Mouse (Mus musculus) thymus, adult 2 months (tissue): ENCODE results near the gene Madd. TPM values are rescaled to one million over a fixed set of nuclear protein-coding genes. Genes with fewer than 3 reads are reported as not detected.

Source experiments
- DNase-seq: peaks from one replicate; pipeline ENCODE4 v3.0.0; 2021
- H3K27ac ChIP-seq: fragments of 200-500 bp; 2 replicates; pipeline ENCODE4 v1.5.1; 2012; ENCODE audit warnings: low read length, control low read depth; ENCODE audit not compliant: control insufficient read depth, insufficient read depth
- H3K27me3 ChIP-seq: fragments of 200-500 bp; 2 replicates; pipeline ENCODE4 v1.6.1; 2012; ENCODE audit warnings: mild to moderate bottlenecking, low read length, moderate library complexity, mixed read lengths; ENCODE audit not compliant: control insufficient read depth, insufficient read depth
- H3K36me3 ChIP-seq: fragments of 200-500 bp; 2 replicates; pipeline ENCODE4 v1.6.1; 2012; ENCODE audit warnings: mild to moderate bottlenecking, low read length, moderate library complexity; ENCODE audit not compliant: control insufficient read depth, insufficient read depth
- H3K4me1 ChIP-seq: fragments of 200-500 bp; replicated peaks from 2 replicates; pipeline ENCODE4 v1.6.1; 2012; ENCODE audit warnings: low read length; ENCODE audit not compliant: control insufficient read depth, insufficient read depth
- H3K4me3 ChIP-seq: fragments of 200-500 bp; 2 replicates; pipeline ENCODE4 v1.5.1; 2012; ENCODE audit warnings: mild to moderate bottlenecking, low read length, control low read depth, moderate library complexity; ENCODE audit not compliant: control insufficient read depth, insufficient read depth
- CTCF ChIP-seq: fragments of 200-500 bp; IDR thresholded peaks from 2 replicates; pipeline ENCODE4 v1.5.1; 2012; ENCODE audit warnings: mild to moderate bottlenecking, control low read depth, low read length, moderate library complexity, borderline replicate concordance; ENCODE audit not compliant: control insufficient read depth, poor library complexity, insufficient read depth; ENCODE audit errors: extremely low read depth
- POLR2A ChIP-seq: fragments of 200-500 bp; IDR thresholded peaks from 2 replicates; pipeline ENCODE4 v1.6.1; 2012; ENCODE audit warnings: mild to moderate bottlenecking, low read length, control low read depth, moderate library complexity; ENCODE audit not compliant: control insufficient read depth, poor library complexity, insufficient read depth; ENCODE audit errors: extremely low read depth
- WGBS: fragments of 180-500 bp; shearing (Covaris S2); methylation state at CpG from one replicate; pipeline ENCODE4 v1.1.7; 2018; 5-methylcytosine and 5-hydroxymethylcytosine counted together
- polyA plus RNA-seq: library from polyadenylated mRNA; depleted of rRNA; stranded (reverse); fragments of >200 nt; gene quantifications from 2 replicates; pipeline ENCODE4 v1.2.3, GENCODE M21; 2012

Gene Madd
- polyA plus RNA-seq, 1 experiment, result 63.9 TPM

GRCm38 (mm10) chr2:91120261-91120671 lies 63.4 kb downstream of the Madd start:
- Histone ChIP-seq H3K27me3 (no peaks in the 10 kb centered on the region), H3K4me1 (no peaks in the 10 kb centered on the region), H3K27ac (no peak overlapping the region), H3K36me3 (no peaks in the 10 kb centered on the region), H3K4me3 (no peak overlapping the region)
- no peak for DNase-seq
- whole genome bisulfite sequencing, result 69% methylated on average over 6 of the region's 6 CpGs
- no peak for TF ChIP-seq CTCF
- no peak for TF ChIP-seq POLR2A

GRCm38 (mm10) chr2:91119551-91119950 lies 64.1 kb downstream of the Madd start:
- no peak for TF ChIP-seq CTCF
- no peak for TF ChIP-seq POLR2A
- Histone ChIP-seq H3K27ac (no peak overlapping the region), H3K4me3 (no peak overlapping the region), H3K4me1 (no peaks in the 10 kb centered on the region), H3K27me3 (no peaks in the 10 kb centered on the region), H3K36me3 (no peaks in the 10 kb centered on the region)
- WGBS, result 88% methylated on average over 6 of the region's 6 CpGs
- no peak for DNase-seq

- 97% methylated on average over 19 of the region's 19 CpGs for WGBS
- Histone ChIP-seq H3K27me3 (no peaks in the 10 kb centered on the region), H3K4me3 (no peak overlapping the region), H3K27ac (no peak overlapping the region), H3K4me1 (no peaks in the 10 kb centered on the region), H3K36me3 (no peaks in the 10 kb centered on the region)
- TF ChIP-seq CTCF, result no peak
- TF ChIP-seq POLR2A, result no peak
- no peak for DNase-seq
These were observed 64.6 kb downstream of the Madd start for GRCm38 (mm10) chr2:91119061-91119460.

DNA sequence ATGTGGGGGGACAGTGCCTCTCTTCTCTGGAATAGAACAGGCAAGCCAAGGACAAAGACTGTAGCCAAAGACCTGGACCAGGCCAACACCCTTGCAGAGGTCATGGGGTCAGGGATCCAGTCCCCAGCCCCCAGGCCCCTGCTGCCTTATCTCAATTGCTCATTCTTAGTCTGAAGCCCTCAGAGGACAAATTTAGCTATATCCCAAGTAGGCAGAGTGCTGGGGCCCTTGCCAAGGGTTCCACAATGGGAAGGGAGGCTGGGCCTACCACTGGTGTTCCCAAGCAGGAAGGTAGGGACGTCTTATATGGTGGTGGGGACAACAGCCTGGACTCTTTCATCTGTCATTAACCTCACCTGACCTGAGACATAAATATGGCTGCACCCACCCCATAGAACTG lies 65.0 kb downstream of the Madd start:
- H3K36me3 ChIP-seq, result no peaks in the 10 kb centered on the region
- DNase-seq, result no peak
- no peaks in the 10 kb centered on the region for H3K4me1 ChIP-seq
- H3K27ac ChIP-seq, result no peak overlapping the region
- H3K27me3 ChIP-seq, result no peaks in the 10 kb centered on the region
- WGBS, result 93% methylated on average over 1 of the region's 1 CpGs
- TF ChIP-seq CTCF (no peak), POLR2A (no peak)
- no peak overlapping the region for H3K4me3 ChIP-seq

DNA sequence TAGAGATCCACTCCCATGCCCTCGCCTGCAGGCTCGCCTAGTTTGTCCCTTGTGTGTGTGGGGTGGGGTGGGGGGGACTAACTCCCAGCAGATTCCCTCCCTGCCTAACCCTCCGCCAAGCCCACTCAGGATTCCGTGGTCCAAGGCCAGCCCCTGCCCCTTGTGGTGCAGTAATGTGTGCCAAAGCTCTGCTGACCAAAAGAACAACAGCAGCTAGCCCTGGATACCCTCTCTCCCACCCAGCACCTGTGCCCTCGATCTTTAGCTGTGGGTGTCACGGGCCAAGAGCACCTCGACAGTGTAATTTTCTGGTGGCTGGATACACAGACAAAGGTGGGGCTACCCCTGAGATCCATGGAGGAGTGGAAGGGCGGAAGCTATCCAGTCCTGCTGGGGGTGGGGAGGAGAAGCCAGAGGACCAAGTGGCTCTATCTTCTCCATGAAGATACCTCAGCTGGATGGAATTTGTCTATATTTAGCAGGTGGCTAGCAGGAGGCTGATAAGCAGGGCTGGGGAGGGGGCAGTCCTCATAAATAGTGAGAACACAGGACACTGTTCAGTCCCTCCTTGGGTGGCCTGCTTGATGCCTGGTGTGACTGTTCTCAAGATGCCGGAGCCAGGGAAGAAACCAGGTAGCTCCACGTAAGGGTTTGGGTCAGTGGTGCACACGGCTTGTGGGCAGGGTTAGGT lies 65.9 kb downstream of the Madd start, which contains the start of gene Mybpc3:
Gene Mybpc3 (plus strand): TSS at position 560 of the 691 bp plus-strand sequence.
- 92% methylated on average over 11 of the region's 11 CpGs for WGBS
- H3K4me3 ChIP-seq, result no peak within 1 kb of the TSS
- no peaks in the 10 kb centered on the region for H3K4me1 ChIP-seq
- DNase-seq, result no peak
- TF ChIP-seq POLR2A (no peak), CTCF (no peak)
- no peaks in the 10 kb centered on the region for H3K36me3 ChIP-seq
- no peak within 1 kb of the TSS for H3K27ac ChIP-seq
- no peaks in the 10 kb centered on the region for H3K27me3 ChIP-seq

- Histone ChIP-seq H3K36me3 (no peaks in the 10 kb centered on the region), H3K4me1 (no peaks in the 10 kb centered on the region), H3K27me3 (no peaks in the 10 kb centered on the region), H3K4me3 (no peak overlapping the region), H3K27ac (no peak overlapping the region)
- TF ChIP-seq POLR2A (no peak), CTCF (no peak)
- 96% methylated on average over 5 of the region's 5 CpGs for WGBS
- DNase-seq, result no peak
These were observed 66.8 kb downstream of the Madd start for GRCm38 (mm10) chr2:91116842-91117241.

DNA sequence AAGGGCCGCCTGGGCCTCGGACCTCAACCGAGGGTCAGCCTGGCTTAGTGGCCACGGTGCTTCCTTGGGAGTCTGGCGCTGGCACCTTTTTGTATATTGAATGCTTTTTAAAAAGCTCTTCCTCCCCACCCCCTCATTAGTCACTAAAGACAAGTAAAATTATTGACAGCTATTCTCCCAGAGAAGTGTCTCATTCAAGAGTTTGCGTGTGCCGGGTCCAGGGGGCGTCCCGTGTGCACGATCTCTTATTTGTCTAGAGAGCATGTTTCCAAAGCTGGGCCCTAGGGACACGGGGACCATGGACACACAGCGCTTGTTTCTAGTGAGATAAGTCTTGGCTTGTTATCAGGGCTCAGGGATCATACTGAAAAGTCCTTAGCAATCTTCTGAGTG lies 68.1 kb downstream of the Madd start:
- WGBS, result 95% methylated on average over 12 of the region's 12 CpGs
- Histone ChIP-seq H3K27ac (no peak overlapping the region), H3K4me1 (no peaks in the 10 kb centered on the region), H3K27me3 (no peaks in the 10 kb centered on the region), H3K4me3 (no peak overlapping the region), H3K36me3 (no peaks in the 10 kb centered on the region)
- TF ChIP-seq CTCF (no peak), POLR2A (no peak)
- no peak for DNase-seq
